Mouse (Mus musculus): ENCODE results near the gene Cabp1. TPM values are rescaled to one million over a fixed set of nuclear protein-coding genes. Genes with fewer than 3 reads are reported as not detected.
"Not testable (repeated sequence)": the region's sequence is repeated elsewhere in the genome, so short reads cannot be mapped to it uniquely, and the experiment has no call there.

Cabp1 gene
- polyA plus RNA-seq, 1 experiment from 2014 or later, result 13.0 TPM

DNA sequence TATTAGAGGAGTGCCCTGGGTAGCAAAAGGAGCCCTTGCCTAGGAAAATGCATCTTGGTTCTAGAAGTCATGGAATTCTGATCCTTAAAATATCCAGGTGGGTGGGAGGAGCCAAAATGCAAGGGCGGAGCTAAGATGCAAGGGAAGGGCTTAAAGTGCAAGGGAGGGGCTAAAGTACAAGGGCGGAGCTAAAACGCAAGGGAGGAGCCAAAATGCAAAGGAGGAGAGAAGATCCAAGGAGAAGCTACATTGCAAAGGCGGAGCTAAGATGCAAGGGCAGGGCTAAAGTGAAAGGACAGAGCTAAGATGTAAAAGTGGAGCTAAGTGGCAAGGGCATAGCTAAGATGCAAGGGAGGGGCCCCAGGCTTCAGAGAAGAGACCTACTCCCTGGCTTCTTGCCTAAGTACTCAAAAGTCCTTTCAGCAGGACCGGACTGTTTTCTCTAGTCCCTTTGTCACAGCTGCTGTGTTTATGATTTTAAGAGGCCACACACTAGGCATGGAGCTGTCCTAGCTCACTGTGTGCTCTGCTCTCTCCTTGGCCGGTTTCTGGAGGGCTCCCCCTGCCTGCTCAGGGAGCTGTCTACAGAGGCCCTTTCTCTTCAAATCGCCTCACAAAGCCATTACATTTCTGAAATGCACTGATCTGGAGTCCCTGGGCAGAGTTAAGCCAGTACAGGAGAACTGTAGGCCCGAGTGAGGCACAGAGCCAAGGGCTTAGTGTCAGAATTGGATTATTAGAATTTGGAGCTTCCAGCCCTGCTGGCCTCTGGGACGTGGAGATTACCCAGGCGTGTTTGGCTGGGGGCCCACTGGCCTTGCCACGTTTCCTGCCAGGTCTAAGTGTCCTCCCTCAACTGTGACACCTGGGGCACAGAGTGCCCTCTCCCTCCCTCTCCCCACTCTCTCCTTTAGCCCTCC lies 28.0 kb downstream of the Cabp1 start:
- WGBS, result 54% methylated on average over 11 of the region's 11 CpGs
- Histone ChIP-seq H3K9me3 (no peaks in the 10 kb centered on the region), H3K27me3 (no peaks in the 10 kb centered on the region), H3K27ac (peak overlapping the region; percentile 35; the same call in 1 of the 2 replicates), H3K4me1 (replicated peaks) (peaks cover 16% of the 10 kb centered on the region), H3K4me3 (no peak overlapping the region), H3K36me3 (0 out of 2 replicates have a peak, but pooled peaks cover 4% of the 10 kb centered on the region), H3K4me2 (no peak overlapping the region), H3K9ac (no peak overlapping the region; the same call in 1 of the 2 replicates)
- ATAC-seq (ENCODE audit: low FRiP score), result no peak

DNA sequence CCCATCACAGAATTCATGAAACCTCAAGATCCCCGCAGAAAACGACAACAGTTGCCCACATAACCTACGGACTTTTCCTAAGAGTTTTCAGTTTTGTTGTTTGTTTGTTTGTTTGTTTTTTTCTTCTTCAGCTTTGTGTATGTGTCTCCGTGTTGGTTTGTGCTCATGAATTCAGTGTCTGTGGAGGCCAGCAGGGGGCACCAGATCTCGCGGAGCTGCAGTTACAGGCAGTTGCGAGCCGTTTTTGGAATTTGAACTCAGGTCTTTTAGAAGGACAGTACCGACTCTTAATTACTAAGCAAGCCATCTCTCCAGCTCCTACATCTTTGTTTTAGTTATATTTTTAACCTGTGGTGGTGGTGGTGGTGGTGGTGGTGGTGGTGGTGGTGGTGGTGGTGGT lies 28.8 kb downstream of the Cabp1 start:
- H3K4me2 ChIP-seq, result no peak overlapping the region
- WGBS, result 68% methylated on average over 9 of the region's 9 CpGs
- no peak overlapping the region for H3K27ac ChIP-seq
- no peak for ATAC-seq (ENCODE audit: low FRiP score)
- H3K9me3 ChIP-seq, result no peaks in the 10 kb centered on the region
- no peaks in the 10 kb centered on the region for H3K27me3 ChIP-seq
- 0 out of 2 replicates have a peak, but pooled peaks cover 3% of the 10 kb centered on the region for H3K36me3 ChIP-seq
- H3K4me1 ChIP-seq (replicated peaks), result peaks cover 17% of the 10 kb centered on the region
- no peak overlapping the region for H3K9ac ChIP-seq
- no peak overlapping the region for H3K4me3 ChIP-seq

DNA sequence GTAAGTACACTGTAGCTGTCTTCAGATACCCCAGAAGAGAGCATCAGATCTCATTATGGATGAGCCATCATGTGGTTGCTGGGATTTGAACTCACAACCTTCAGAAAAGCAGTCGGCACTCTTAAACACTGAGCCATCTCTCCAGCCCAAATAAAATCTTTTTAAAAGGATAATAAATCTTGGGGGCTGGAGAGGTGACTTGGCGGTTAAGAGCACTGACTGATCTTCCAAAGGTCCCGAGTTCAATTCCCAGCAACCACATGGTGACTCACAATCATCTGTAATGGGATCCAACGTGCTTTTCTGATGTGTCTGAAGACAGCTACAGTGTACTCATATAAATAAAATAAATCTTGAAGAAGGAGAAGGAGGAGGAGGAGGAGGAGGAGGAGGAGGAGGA lies 29.7 kb downstream of the Cabp1 start:
- not testable (repeated sequence) for H3K27me3 ChIP-seq; H3K4me2 ChIP-seq; H3K9me3 ChIP-seq; H3K4me3 ChIP-seq; H3K27ac ChIP-seq; H3K9ac ChIP-seq; H3K36me3 ChIP-seq; ATAC-seq (ENCODE audit: low FRiP score)
- WGBS, result 84% methylated on average over 4 of the region's 4 CpGs
- H3K4me1 ChIP-seq (replicated peaks), result peaks cover 19% of the 10 kb centered on the region

DNA sequence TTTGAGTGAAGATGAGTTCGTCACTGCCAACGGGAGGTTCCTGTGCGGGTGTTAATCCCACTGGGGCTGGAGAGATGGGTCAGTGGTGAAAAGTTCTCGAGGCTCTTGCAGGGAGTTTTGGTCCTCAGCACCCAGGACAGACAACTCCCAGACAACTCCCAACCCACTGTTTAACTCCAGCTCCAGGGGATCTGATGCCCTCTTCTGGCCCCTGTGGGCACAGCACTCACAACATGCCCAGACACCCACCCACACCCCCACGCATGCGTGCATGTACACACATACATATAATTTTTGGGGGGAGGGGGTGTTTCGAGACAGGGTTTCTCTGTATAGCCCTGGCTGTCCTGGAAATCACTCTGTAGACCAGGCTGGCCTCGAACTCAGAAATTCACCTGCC lies 30.6 kb downstream of the Cabp1 start:
- H3K4me2 ChIP-seq, result no peak overlapping the region
- H3K36me3 ChIP-seq, result no peaks in the 10 kb centered on the region
- H3K27me3 ChIP-seq, result no peaks in the 10 kb centered on the region
- WGBS, result 44% methylated on average over 8 of the region's 8 CpGs
- H3K9me3 ChIP-seq, result no peaks in the 10 kb centered on the region
- no peak overlapping the region for H3K4me3 ChIP-seq
- no peak overlapping the region for H3K27ac ChIP-seq
- no peak for ATAC-seq (ENCODE audit: low FRiP score)
- peaks cover 22% of the 10 kb centered on the region for H3K4me1 ChIP-seq (replicated peaks)
- H3K9ac ChIP-seq, result no peak overlapping the region

DNA sequence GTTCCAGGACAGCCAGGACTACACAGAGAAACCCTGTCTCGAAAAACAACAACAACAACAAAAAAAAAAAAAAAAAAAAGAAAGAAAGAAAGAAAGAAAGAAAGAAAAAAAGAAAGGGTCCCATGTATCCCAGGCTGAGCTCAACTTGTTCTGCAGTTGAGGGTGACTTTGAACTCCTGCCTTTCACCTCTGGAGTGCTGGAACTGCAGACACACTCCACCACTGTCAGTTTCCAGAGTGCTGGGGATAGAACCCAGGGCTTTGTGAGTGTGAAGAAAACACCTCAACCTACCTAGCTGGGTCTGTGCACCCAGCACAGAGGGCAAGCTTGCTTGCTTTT lies 32.3 kb downstream of the Cabp1 start:
- 79% methylated on average over 1 of the region's 1 CpGs for WGBS
- not testable (repeated sequence) for H3K4me3 ChIP-seq; ATAC-seq (ENCODE audit: low FRiP score); H3K9me3 ChIP-seq; H3K27me3 ChIP-seq; H3K36me3 ChIP-seq; H3K4me2 ChIP-seq; H3K9ac ChIP-seq; H3K27ac ChIP-seq
- H3K4me1 ChIP-seq (replicated peaks), result peaks cover 27% of the 10 kb centered on the region

DNA sequence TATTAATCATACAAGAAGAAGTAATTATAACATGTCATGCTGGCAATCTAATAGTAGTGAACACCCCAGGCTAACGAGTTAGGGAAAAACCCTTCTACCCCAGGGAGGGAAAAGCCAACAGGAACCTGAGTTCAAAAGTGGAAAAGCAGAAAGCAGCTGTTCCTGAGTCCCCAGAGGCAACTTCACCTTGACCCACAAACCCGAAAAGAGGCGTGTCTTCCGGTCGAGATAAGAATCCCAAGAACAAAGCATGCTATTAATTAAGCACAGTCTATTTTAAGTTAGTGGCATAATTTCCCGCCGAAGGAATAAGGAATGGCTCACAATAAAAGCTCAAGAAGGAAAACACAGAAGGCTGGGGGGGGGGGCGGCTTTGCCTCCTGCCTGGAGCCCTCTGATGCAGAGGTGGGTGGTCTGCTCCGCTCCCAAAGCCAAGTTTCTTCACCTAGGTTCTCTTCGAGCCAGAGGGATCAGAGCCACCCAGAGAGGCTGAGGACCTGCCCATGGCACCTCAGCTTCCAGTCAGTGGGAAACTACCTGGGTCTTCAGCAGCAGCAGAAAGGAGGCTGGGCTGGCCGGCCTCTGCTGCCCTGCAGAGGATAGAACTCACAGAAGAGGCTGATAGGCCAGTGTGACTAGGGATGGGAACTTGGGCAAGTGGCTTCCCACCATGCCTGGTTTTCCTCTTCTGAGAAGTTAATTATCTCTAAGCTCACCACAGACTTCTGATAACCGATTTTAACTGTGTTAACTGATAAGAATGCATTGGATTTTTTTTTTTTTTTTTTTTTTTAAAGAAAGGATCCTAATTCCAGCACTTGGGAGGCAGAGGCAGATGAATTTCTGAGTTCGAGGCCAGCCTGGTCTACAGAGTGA lies 32.9 kb downstream of the Cabp1 start:
- Histone ChIP-seq H3K4me1 (replicated peaks) (peaks cover 27% of the 10 kb centered on the region), H3K27me3 (no peaks in the 10 kb centered on the region), H3K9me3 (no peaks in the 10 kb centered on the region), H3K4me3 (no peak overlapping the region), H3K4me2 (no peak overlapping the region), H3K27ac (no peak overlapping the region), H3K9ac (peak overlapping the region; percentile 60; the same call in 1 of the 2 replicates), H3K36me3 (no peaks in the 10 kb centered on the region)
- WGBS, result 54% methylated on average over 13 of the region's 13 CpGs
- no peak for ATAC-seq (ENCODE audit: low FRiP score)

DNA sequence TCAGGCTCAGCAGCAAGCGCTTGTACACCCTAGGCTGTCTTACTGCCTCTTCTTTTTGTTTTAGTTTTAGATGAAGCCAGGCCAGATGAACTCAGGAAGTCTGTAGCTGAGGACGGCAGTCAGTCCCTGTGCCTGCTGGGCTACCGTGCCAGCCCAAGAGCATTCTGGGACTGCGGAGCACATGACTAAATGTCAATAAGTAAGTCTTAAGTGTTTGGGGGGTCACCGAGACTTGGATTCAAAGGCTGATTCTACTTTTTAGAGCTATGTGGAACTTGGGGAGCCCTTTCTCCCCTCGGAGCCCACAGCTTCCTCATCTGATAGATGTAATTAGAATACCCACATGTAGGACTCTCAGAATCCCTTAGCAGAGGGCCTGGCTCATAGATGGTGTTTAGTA lies 33.5 kb downstream of the Cabp1 start:
- Histone ChIP-seq H3K36me3 (no peaks in the 10 kb centered on the region), H3K27ac (no peak overlapping the region), H3K4me1 (replicated peaks) (peaks cover 32% of the 10 kb centered on the region), H3K4me2 (no peak overlapping the region), H3K9me3 (no peaks in the 10 kb centered on the region), H3K9ac (no peak overlapping the region), H3K4me3 (no peak overlapping the region), H3K27me3 (no peaks in the 10 kb centered on the region)
- ATAC-seq (ENCODE audit: low FRiP score), result no peak
- WGBS, result 76% methylated on average over 6 of the region's 6 CpGs

DNA sequence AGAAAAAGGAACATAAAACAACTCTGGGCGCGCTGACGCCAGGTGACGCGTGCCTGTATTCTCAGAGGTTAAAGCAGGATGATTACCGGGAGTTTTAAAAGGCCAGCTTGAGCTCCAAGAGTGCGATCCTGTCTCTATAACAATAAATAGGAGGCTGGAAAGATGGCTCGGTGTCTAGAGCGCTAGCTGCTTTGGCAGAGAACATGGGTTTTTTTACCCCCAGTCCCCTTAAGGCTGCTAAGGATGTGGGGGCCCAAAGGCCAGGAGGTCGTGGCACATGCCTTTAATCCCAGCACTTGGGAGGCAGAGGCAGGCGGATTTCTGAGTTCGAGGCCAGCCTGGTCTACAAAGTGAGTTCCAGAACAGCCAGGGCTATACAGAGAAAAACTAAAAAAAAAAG lies 35.0 kb downstream of the Cabp1 start:
- 35% methylated on average over 12 of the region's 12 CpGs for WGBS
- ATAC-seq (ENCODE audit: low FRiP score), result no peak
- Histone ChIP-seq H3K4me2 (peak overlapping the region; percentile 94), H3K9me3 (no peaks in the 10 kb centered on the region), H3K27ac (peak overlapping the region; percentile 98), H3K36me3 (no peaks in the 10 kb centered on the region), H3K4me3 (peak overlapping the region; percentile 95), H3K4me1 (replicated peaks) (peaks cover 47% of the 10 kb centered on the region), H3K9ac (peak overlapping the region; percentile 96), H3K27me3 (no peaks in the 10 kb centered on the region)

DNA sequence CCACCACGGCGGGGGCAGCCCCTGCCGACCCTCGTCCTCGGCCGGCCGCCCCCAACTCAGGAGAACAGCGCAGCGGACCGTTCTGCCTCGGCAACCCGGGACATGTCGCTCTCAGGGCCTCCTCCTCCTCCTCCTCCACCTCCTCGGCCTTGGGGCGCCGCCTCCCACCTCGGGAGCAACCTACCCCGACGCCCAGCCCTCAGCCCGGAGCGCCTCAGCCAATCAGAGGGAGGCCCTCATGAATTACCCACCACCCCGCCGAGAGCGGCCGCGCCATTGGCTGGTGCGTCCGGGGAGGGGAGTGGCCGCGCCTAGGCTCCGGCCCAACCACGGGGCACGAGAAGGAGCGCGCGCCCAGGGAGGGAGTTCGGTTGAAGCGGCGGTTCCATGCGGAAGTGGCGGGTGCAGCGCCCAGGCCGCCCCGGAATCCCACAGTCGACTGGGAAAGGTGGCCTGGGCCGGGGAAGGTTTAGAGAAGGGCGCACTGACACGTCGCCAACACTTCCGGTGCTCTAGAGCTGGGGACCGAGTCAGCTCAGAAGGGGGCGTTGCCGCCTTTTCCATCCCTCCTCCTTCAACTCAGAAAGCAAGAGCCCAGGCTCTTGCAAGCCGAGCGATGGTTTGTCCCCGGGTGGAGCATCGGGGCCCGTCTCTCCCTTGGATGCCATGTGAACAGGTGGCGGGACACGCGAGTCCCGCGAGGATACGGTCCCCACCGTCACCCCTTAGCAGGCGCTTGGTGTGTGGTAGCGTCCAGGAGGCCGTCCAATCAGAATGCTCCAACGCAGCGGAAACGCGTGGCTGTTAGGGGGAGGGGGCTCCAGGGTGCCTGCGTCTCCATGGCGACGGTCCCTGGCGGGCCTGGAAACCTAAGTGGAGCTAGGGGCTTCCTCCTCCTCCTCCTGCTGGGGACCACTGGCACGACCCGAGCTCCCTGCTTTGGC lies 35.9 kb downstream of the Cabp1 start, which contains the start of gene Mlec:
Gene Mlec, minus strand, starts transcription at position 140 of the 944 bp plus-strand sequence.
- WGBS, result under 1% methylated on average over 58 of the region's 78 CpGs

DNA sequence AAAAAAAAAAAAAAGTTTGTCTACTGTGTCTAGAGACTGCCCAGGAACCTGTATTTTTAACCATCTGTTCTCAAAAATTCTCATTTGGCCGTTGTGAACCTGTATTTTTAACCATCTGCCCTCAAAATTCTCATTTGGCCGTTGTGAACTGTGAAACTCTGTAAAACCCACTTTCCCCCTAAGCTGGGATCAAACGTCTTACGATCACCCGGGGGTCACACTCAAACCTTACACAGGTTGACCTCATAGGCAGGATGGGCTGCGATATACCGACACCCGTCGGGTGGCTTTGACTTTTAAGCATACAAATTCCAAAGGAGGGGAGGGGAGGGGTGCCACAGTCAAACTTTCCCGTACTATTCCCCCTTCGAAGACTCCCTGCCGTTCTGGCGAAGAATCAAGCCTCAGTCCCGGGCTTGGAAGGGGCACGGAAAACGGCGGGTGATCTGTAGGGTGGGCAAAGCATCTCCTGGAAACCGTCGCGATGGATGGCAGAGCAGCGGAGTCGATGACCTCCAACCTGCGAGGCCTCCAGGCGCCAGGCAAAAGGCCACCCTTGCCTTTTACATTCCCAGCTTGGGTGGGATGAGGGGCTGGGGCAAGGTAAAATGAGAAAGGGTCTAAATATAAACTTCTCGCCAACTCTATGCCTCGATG lies 37.1 kb downstream of the Cabp1 start:
- Histone ChIP-seq H3K4me2 (peak overlapping the region; percentile 94), H3K9ac (peak overlapping the region; percentile 96), H3K27me3 (no peaks in the 10 kb centered on the region), H3K36me3 (no peaks in the 10 kb centered on the region), H3K27ac (peak overlapping the region; percentile 98; the same call in 1 of the 2 replicates), H3K4me3 (peak overlapping the region; percentile 95), H3K9me3 (no peaks in the 10 kb centered on the region), H3K4me1 (replicated peaks) (peaks cover 66% of the 10 kb centered on the region)
- WGBS, result 3% methylated on average over 26 of the region's 26 CpGs
- no peak for ATAC-seq (ENCODE audit: low FRiP score)

More for the DNA sequence above, 35.9 kb downstream of the Cabp1 start, which contains the start of gene Mlec:
- H3K4me3 ChIP-seq, result peak within 1 kb of the TSS; percentile 95
- peaks cover 56% of the 10 kb centered on the region for H3K4me1 ChIP-seq (replicated peaks)
- H3K9me3 ChIP-seq, result no peaks in the 10 kb centered on the region
- H3K36me3 ChIP-seq, result no peaks in the 10 kb centered on the region
- peak within 1 kb of the TSS; percentile 94 for H3K4me2 ChIP-seq
- H3K27me3 ChIP-seq, result no peaks in the 10 kb centered on the region
- peak; percentile 98 for ATAC-seq (ENCODE audit: low FRiP score)
- peak within 1 kb of the TSS; percentile 98 for H3K27ac ChIP-seq
- peak within 1 kb of the TSS; percentile 96 for H3K9ac ChIP-seq

DNA sequence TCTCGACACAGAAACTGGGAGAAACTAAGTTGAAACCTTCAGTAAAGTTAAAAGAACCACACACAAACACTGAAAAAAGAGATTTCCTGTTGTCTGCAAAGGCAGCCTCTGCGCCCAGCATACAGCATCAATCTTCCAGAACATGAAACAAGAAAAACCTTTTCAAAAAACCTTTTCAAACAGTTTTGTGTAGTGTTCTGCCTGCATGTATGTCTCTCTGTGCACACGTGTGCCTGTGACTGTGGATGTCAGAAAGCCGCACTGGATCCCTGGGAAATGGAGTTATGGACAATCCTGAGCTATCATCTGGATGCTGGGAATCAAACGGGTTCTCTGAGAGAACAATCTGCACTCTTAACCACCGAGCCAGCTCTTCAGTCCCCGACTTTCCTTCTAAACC lies 37.8 kb downstream of the Cabp1 start:
- Histone ChIP-seq H3K4me3 (peak overlapping the region; percentile 95), H3K4me1 (replicated peaks) (peaks cover 65% of the 10 kb centered on the region), H3K27ac (no peak overlapping the region), H3K9me3 (no peaks in the 10 kb centered on the region), H3K27me3 (no peaks in the 10 kb centered on the region), H3K9ac (peak overlapping the region; percentile 96; the same call in 1 of the 2 replicates), H3K4me2 (peak overlapping the region; percentile 94), H3K36me3 (no peaks in the 10 kb centered on the region)
- no peak for ATAC-seq (ENCODE audit: low FRiP score)
- WGBS, result 64% methylated on average over 7 of the region's 7 CpGs
